Mouse (Mus musculus): Measurements from ENCODE around the gene Sox6. TPM values are rescaled to one million over a fixed set of nuclear protein-coding genes. Genes with fewer than 3 reads are reported as not detected.

Sox6 gene
- total RNA-seq, 2 experiments from 2014 or later: 38.8 to 39.1 TPM

DNA sequence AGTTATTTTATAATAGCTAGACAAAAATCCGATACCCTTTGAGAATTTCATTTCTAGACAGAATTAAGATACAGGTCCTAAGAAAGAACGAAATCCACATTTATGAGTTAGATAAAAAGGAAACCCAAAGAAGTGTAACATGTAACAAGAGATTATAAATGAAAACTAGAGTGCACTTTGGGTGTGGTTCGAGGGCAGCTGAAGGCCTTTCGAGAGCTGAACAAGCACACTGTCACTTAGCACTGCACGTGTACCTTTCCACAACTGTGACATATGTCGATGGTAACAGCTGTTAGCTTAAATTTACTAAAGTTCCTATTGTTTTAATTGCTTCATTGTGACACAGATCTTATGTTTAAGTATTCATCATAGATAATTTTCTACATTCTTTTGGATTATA is 142.8 kb downstream of the Sox6 start:
- no peak for DNase-seq (ENCODE audit: low spot score in 2 of 2)

DNA sequence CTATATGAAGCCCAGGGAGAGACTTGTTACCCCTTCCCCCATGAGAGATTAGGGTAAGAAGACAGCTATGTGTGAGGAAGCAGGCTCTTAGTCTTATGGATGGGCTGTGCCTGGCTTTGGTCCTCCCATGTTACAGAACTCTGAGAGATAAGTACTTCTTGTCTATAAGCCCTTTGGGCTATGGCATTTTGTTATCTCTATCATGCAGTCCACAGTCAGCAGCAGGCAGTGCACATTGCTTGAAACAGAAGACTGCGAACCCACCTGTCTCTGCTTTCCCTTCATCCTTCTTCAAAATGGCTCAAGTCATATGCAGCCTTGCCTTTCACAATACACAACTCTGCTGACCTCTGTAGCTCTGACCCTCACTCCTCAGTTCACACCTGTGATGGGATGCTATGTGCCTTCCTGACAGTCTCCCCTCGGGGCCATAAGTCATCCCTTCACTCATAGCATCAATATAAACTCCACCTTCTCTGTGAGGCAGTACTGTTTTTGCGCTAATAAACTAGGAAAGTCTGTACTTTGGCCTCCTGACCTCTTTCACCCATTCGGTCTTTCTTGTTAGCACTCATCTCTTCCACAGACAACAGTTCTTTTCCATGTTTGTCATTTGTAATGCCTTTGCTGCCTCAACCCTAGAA is 143.4 kb downstream of the Sox6 start:
- no peak for DNase-seq (ENCODE audit: low spot score in 2 of 2)

DNA sequence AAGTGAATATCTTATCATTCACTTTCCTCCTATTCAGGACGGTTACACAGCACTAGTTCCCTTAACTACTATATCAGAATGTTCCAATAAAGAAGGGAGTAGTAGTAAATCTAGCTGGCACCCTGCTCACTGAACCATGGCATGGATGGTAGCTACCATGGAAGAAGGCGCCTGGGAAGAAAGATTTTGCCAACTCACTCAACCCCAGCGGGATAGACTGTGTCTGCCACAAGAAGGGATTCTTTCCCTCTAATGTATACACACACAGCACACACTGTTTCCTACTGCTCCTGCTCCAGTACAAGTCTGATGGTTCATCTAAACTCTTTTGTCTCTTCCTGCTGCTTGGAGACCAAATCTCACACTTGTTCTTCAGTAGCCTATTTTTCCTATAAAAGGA is 147.1 kb downstream of the Sox6 start:
- no peak for DNase-seq (ENCODE audit: low spot score in 2 of 2)

DNA sequence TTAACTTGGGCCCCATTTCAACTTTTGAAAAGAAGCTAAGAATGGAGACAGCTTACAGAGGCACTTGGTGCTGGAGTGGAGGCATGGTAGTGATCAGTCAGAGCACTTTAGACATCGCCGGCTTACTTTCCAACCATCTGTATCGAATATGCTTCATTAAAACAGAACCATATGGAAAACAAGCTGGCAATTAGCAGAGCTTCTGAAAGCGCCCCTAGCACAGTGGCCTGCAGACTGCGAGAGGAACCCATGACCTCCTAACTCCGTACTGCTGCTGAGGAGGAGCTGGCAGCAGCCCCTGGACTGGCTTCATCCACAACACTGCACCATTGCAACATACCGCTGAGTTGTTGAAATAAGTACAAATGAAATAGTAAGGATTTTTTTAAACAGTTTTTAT is 148.7 kb downstream of the Sox6 start:
- DNase-seq (ENCODE audit: low spot score in 2 of 2): no peak

DNA sequence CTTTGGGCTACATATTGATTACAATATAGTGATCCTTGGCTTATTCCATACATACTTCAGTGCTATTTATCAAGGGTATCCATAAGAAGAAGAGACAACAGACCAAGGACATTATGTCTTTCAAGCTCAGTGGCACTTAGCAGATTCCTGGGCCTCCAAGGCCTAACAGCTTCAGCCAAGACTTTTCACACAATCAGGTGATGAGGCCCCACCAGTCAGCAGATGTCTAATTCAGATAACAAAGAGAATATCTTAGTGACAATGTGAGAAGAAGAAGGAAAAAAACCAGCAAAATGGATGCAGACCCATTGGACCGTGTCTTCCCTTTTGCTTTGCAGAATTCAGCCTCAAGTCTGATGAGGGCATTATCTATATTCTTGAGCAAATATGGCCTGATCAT is 150.0 kb downstream of the Sox6 start:
- no peak for DNase-seq (ENCODE audit: low spot score in 2 of 2)

DNA sequence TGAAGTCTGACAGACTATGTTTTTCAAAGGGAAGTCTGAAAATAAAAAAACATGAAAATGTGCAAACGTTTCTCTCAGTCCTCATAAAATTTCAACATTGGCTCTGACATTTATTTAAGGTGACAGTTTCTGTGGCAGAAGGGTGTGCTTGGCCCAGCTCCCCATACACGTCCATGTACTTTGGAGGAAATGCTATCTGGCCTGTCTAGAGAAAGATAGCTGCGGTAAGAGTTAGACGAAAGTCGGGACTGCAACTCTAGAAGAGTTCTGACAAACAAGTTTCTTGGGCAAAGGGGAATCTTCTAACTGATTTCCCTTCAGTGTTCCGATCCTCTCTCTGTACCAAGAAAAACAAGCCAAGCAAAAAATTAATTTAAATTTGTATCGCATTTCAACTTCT is 150.5 kb downstream of the Sox6 start:
- DNase-seq (ENCODE audit: low spot score in 2 of 2): no peak

DNA sequence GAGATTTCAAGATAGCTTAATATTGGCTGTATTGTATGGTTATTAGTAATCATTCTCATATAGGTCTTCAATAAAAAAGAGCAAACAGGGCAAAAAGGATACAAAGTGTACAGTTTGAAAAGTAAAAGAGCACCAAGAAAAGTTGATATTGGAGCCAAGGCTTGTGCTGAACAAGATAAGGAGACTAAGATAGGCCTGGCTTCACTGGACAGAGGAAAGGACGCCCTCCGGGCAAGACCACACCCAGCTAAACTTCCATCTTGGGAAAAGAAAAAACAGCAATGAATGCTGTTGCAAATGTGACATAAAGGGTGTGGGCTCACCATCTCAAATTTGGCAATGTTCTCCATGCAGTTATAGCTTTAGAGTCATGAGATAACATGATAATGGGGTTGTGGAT is 165.7 kb downstream of the Sox6 start:
- no peak for DNase-seq (ENCODE audit: low spot score in 2 of 2)

DNA sequence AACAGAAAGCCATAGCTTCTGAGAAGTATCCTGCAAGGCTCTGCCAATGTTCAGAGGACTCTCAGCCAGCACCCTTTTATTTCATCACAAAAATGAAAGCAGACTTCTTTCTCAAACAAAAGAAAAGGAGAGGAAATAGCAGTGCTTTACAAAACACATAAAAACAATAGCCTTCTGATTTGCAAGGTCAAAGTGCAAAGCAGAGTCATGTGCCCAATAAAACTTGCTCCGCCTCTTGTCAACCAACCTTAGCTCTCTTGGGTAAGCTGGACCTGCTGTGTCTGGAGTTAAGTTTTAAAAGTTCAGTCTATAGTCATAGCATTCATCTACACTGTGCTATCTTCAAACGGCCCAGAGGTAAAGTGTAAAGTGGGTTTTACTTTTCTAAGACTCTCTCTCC is 170.1 kb downstream of the Sox6 start:
- DNase-seq (ENCODE audit: low spot score in 2 of 2): no peak

DNA sequence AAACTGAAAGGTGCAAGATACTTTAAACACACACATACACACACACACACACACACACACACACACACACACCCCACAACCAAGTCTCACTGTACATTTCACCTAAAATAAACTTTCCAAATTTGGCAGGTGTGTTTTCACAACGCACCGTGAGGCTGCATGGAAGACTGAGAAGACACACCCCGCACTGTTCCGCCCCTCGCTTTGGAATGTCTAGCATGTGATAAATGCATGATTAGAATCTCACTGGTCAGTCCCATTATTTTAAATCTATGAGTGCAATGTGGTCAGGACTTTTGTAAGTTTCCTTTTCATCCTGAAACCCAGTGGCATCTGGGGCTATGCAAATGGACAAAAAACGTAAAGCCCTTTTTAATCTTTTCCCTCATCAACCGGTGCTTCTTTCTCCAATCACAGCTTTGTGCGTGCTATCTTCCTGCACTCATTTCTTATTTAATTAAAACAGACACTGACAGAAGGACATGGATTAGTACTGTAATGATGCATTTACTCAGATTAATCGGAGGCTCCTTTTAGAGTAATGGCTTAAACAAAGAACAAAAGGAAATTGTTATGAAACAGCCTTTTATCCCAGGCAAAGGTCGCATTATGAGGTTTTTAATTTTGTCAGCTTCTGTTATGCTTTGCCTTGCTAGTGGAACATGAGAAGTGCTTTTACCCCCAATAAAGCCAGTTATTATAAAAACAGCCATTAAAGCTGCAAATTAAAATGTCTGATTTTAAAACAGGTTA is 170.9 kb downstream of the Sox6 start:
- no peak for DNase-seq (ENCODE audit: low spot score in 2 of 2)

DNA sequence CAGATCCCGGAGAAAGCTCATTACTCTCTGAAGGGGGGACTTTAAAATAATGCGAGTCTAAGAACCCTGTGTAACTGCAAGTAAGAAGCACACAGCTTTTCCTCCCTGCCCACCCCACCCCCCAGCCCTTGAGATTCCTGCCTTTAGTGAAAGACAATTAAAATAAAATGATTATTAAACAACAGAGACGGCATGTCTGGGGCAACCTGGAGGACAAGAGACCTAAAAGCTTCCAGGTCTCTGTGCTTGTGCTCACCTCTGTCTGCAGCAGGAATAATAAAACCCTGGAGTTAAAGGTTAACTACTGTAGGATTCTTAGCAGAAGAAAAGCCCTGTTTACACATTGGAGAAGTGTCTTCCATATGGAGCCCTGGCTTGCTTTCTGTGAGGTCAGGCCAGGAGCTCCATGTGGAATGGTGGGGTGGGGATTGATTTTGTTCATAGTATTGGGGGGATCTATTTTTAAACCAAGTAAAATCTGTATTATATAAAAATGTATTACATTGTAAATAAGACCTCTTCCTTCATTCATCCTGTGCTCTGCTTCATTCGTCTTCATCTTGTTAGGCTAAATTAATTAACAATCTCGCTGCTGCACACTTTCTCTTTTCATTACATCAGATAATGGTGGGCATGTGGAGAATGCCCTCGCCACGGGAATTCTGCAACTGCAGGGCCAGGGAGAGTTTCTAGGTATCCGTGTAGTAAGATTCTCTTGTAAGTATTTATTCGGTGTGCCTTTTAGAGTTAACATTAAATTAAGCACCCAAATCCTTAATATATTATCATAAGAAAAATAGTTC is 171.7 kb downstream of the Sox6 start:
- DNase-seq (ENCODE audit: low spot score in 2 of 2): no peak

DNA sequence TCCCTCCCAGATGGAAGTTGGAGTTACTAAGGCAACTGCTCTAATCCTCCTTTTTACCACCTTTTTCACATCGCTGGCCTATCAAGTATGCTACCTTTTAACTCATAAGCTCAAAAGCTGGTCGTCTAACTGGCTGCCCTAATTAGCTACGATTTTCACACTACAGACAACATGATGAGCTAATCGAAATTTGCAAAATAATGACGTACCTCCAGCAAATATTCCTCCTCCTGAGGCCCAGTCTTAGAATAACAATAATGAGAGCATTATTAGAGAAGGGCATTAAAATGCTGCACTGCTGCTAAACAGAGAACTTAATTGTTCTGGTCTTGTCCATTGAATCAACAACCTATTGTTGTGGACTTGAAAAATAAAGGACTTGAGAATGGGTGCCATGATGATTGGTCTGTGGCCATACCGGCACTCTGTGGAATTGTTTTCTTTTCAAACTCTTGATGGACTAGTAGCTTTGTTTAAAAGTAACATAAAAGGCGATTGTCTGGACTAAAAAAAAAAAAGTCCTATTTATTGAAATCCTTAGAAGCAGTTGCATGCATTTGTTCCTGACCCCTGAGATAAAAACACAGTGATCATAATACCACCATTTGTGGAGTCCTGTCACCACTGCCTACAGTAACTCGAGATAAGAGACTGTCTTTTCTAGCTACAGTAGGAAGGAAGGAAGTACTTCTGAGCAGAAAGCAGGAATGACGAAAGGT is 172.5 kb downstream of the Sox6 start:
- no peak for DNase-seq (ENCODE audit: low spot score in 2 of 2)

DNA sequence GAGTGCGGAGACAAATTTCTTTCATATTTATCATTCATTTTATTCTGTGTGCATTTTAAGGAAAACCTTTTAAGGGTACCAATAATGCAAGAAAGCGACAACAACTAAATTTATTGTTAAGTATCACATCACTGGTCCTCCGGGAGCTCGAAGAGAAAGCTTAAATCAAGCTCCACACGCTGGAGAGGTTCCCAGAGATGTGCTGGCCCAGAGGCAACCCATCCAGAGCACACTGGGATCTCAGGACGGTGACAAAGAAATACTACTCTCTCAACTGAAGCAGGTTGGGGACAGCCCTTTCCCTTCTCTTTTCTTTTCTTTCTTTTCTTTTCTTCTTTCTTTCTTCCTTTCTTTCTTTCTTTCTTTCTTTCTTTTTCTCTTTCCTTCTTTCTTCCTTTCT is 173.4 kb downstream of the Sox6 start:
- no peak for DNase-seq (ENCODE audit: low spot score in 2 of 2)

DNA sequence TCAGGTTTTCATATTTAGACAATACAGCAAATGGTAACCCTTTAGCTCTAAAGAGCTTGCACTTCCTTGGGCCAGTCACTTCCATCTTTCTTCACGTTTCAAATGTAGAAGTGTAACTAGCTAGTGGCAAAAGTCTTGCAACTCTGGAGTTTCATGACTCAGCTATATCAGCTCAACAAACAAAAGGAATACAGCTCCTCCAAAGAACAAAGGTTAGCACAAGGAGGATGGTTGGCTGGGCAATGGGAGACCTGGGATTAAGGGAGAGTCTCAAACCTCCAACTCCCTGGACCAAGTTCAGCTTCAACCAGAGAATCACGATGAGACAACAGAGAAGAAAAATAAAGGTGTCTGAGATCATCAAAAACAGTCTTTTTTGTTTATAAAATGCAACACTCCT is 174.2 kb downstream of the Sox6 start:
- DNase-seq (ENCODE audit: low spot score in 2 of 2): no peak

DNA sequence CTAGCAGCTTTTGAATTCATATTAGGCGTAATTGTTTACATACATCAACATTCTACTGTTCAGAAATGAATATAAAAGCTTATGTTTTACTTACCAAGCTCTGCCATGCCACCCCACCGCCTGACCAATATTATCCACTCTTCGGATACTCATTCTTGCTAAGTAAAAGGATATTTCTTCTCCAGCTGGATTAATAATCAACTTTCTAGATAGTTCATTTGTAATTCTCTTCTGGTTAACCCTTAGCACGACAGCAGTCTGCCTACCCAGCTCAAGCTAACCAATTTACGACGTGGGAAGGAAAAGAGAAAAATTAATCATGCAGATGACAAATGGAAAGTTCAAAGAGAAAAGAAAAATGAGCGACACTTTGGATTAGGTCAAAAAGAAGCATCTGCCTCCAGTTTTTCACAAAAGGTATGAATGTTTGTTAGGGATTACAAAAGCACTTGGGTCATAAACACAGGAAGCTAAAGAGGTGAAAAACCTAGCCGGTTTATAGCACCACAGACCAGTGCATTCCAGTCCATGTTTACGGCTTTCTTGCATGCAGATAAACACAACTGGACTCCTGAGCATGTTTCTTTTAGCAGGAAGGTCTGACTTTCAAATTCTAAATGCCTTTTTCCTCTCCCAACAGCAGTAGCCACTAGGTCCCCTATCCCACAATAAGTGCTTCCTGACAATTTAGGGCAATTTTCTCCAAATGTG is 178.8 kb downstream of the Sox6 start:
- no peak for DNase-seq (ENCODE audit: low spot score in 2 of 2)

DNA sequence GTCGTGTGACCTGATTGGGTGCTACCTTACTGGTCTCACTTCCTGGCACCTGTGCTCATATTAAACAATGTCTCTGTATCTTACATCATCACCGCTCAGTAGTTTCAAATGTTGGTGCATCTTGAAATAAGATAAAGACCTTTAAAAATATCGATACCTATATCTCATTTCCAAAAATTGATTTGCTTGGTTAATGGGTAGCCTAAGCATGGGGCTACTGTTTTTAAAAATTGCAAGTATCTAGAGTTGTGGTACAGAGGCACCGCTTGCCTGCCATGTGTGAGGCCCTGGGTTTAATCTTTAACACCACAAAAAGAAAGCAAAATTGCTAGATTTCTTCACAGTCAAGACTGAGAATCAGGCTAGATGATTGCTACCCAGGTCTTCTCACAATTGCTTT is 187.5 kb downstream of the Sox6 start:
- no peak for DNase-seq (ENCODE audit: low spot score in 2 of 2)

DNA sequence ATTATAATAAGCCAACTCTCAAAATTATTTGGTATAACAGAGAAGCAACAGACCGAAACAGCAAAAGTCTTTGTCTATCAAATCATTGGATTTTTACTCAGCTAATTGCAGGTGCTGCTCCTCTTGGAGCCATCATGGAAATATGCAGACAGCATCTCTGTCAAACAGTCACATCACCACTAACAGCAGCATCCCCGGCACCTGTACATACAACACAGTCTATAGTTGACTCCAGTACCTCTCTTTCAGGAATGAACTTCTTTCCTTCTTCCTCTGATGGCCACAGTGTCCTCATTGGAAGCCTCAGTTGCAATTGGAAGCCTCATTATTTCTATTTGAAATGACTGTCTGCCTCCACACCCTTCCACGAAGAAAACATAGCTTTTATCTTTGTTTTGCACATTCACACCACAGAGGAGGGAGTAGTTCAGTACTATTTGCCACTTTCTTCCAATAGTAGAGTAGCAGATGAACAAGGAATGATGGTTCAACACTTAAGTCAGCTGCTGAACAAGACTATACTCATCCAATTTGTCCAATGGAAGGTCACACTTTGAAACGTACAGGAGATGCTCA is 192.7 kb downstream of the Sox6 start:
- DNase-seq (ENCODE audit: low spot score in 2 of 2): no peak

DNA sequence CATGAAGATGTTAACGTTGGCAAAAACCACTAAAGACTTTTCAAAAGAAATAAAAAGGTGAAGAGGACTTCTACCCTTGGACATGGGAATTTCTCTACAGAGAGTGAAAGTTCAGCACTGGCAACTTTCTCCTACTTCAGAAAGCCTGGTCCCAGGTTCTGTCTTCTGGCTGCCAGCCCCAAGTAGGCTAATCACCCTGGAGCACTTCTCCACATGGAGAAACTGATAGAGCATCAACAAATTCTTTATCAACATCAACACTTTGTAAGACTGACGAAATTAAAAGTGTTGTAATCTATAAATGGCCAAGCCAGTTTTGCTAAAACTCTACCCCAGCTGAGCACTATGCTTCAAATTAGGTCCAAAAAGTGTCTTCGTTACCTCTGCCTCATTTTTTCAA is 193.7 kb downstream of the Sox6 start:
- no peak for DNase-seq (ENCODE audit: low spot score in 2 of 2)

DNA sequence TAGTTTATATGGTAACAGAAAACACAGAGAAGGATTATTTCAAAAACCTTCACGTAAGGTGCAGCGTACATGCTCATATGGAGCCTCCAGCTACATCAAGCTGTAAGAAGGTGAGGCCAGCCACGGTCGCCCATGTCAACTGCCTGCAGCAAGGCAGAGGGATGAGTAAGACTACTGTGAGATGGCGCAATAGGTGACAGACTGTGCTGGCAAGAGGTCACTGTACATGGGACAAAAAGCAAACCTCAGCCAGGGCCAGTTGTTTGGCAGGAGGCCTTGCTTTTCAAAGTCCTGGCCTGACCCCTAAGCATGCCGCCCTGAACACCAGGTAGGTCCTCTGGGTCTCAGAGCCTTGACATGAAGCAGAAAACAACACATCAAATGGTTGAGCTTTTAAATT is 194.2 kb downstream of the Sox6 start:
- DNase-seq (ENCODE audit: low spot score in 2 of 2): no peak

DNA sequence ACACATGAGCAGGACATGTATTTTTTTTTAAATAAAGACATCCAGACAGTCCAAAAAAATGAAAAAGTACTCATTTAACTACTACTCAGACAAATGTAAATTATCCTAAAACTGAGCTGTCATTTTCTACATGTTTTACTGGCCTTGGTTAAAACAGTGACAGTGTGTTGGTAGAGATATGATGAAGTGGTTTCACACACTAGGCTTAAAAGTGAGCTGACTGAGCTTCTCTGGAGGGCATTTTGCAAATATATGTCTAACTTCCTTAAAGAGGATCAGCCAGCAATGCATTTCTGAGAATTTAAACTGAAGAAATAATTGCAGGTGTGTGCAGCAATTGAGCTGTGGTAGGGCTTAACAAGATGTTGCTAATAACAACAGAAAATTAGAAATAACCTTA is 196.3 kb downstream of the Sox6 start:
- DNase-seq (ENCODE audit: low spot score in 2 of 2): no peak

DNA sequence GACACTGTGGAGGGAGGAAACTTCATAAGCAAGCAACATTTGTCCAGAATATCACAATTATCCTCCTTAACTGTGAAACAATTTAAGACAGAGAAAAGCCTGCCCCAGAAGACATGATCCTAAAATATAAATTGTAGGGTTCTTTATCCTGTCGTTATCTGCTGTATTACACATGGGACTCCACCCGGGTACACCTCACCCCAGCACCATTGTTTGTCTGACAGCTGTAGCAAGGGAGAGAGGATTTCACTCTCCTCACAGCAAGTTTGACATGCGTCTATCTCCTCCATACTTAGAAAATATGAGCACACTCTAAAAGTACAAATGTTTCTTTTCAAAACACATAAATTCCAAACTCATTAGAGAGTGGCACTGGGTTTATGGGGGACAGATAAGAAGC is 198.0 kb downstream of the Sox6 start:
- DNase-seq (ENCODE audit: low spot score in 2 of 2): no peak

DNA sequence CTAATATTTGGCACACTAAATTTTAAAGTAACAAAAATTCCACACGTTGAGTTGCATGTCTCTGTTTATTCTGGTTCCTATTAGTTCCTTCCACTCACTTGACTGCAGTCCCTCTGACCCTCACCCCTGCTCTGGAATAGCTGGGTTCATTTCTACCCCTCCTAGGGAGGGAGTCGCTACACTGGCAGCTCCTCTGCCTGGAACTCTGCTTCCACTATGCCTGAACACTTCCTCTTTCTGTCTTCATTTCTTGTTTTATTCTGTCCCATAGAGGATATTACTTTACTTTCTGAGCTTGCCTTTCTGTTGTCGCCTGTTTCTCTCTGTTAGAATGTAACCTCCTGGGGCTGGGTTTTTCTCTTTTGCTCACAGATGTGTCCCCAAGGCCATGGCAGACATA is 203.6 kb downstream of the Sox6 start:
- no peak for DNase-seq (ENCODE audit: low spot score in 2 of 2)
